Mouse (Mus musculus) spleen, adult 2 months (tissue): ENCODE results near the gene Zfp575.

ENCODE experiments used
- CTCF ChIP-seq: fragments of 200-500 bp; IDR thresholded peaks from 2 replicates; pipeline ENCODE4 v1.5.1; 2011; ENCODE audit warnings: mild to moderate bottlenecking, inconsistent platforms; ENCODE audit not compliant: insufficient read depth, insufficient read length, insufficient replicate concordance; ENCODE audit errors: extremely low read depth
- POLR2A ChIP-seq: fragments of 200-500 bp; IDR thresholded peaks from 2 replicates; pipeline ENCODE4 v1.6.1; 2011; ENCODE audit warnings: low read depth, low read length, inconsistent platforms

DNA sequence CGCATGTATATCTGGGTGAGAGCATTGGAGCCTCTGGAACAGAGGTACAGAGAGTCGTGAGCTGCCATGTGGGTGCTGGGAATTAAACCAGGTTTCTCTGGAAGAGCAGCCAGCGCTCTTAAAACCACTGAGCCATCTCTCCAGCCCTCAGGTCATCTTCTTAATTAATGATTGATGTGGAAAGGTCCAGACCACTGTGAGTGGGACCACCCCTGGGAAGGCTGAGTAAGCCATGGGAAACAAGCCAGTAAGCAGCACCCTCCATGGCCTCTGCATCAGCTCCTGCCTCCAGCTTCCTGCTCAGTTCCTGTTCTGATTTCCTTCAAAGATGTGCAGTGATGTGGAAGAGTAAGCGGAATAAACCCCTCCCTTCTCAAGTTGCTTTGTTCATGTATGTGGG is 4.7 kb upstream of the Zfp575 start:
- no peak for TF ChIP-seq CTCF
- no peak for TF ChIP-seq POLR2A
